Mouse (Mus musculus): ENCODE results near the gene Lrrc75a. TPM values are rescaled to one million over a fixed set of nuclear protein-coding genes. Genes with fewer than 3 reads are reported as not detected.
"Not testable (repeated sequence)": the region's sequence is repeated elsewhere in the genome, so short reads cannot be mapped to it uniquely, and the experiment has no call there.

The Lrrc75a gene
- polyA plus RNA-seq, 1 experiment, result 6.4 TPM

- H3K9me3 ChIP-seq (replicated peaks; ENCODE audit: control insufficient read depth, insufficient read depth, low read length, poor library complexity, severe bottlenecking), result no peaks in the 10 kb centered on the region
- no peak overlapping the region for H3K4me3 ChIP-seq (ENCODE audit: low read depth, low read length)
- H3K9ac ChIP-seq (ENCODE audit: low read depth, poor library complexity, severe bottlenecking), result no peak overlapping the region
- no peaks in the 10 kb centered on the region for H3K27me3 ChIP-seq (ENCODE audit: control insufficient read depth, insufficient read depth, low read length, poor library complexity, severe bottlenecking)
- no peaks in the 10 kb centered on the region for H3K4me1 ChIP-seq (ENCODE audit: control insufficient read depth, insufficient read depth, low read length)
- H3K27ac ChIP-seq (ENCODE audit: insufficient read depth, low read length), result no peak overlapping the region
- TF ChIP-seq EP300 (IDR thresholded peaks at IDR 0.05; ENCODE audit: insufficient read depth, low read depth, low read length), result no peak
- TF ChIP-seq CTCF (IDR thresholded peaks at IDR 0.05; ENCODE audit: low read depth, low read length), result no peak
- no peak for TF ChIP-seq POLR2A (IDR thresholded peaks at IDR 0.05; ENCODE audit: insufficient read depth, low read length)
- H3K36me3 ChIP-seq (ENCODE audit: control insufficient read depth, insufficient read depth, low read length, poor library complexity, severe bottlenecking), result no peaks in the 10 kb centered on the region
These were observed 15.9 kb upstream of the Lrrc75a start for GRCm38 (mm10) chr11:62664250-62664649.

- H3K36me3 ChIP-seq (ENCODE audit: control insufficient read depth, insufficient read depth, low read length, poor library complexity, severe bottlenecking), result no peaks in the 10 kb centered on the region
These were observed 12.6 kb upstream of the Lrrc75a start for GRCm38 (mm10) chr11:62660885-62661284.

GRCm38 (mm10) chr11:62652080-62652479, 3.8 kb upstream of the Lrrc75a start:
- Histone ChIP-seq H3K36me3 (ENCODE audit: control insufficient read depth, insufficient read depth, low read length, poor library complexity, severe bottlenecking) (no peaks in the 10 kb centered on the region), H3K27me3 (ENCODE audit: control insufficient read depth, insufficient read depth, low read length, poor library complexity, severe bottlenecking) (no peaks in the 10 kb centered on the region), H3K9me3 (replicated peaks; ENCODE audit: control insufficient read depth, insufficient read depth, low read length, poor library complexity, severe bottlenecking) (no peaks in the 10 kb centered on the region), H3K4me3 (ENCODE audit: low read depth, low read length) (no peak overlapping the region), H3K9ac (ENCODE audit: low read depth, poor library complexity, severe bottlenecking) (no peak overlapping the region), H3K4me1 (ENCODE audit: control insufficient read depth, insufficient read depth, low read length) (peaks cover 3% of the 10 kb centered on the region), H3K27ac (ENCODE audit: insufficient read depth, low read length) (no peak overlapping the region)
- TF ChIP-seq POLR2A (IDR thresholded peaks at IDR 0.05; ENCODE audit: insufficient read depth, low read length), result no peak
- TF ChIP-seq EP300 (IDR thresholded peaks at IDR 0.05; ENCODE audit: insufficient read depth, low read depth, low read length), result no peak
- TF ChIP-seq CTCF (IDR thresholded peaks at IDR 0.05; ENCODE audit: low read depth, low read length), result no peak

More at GRCm38 (mm10) chr11:62660885-62661284, 12.6 kb upstream of the Lrrc75a start:
- Histone ChIP-seq H3K9me3 (replicated peaks; ENCODE audit: control insufficient read depth, insufficient read depth, low read length, poor library complexity, severe bottlenecking) (no peaks in the 10 kb centered on the region), H3K4me3 (ENCODE audit: low read depth, low read length) (no peak overlapping the region), H3K4me1 (ENCODE audit: control insufficient read depth, insufficient read depth, low read length) (no peaks in the 10 kb centered on the region), H3K27me3 (ENCODE audit: control insufficient read depth, insufficient read depth, low read length, poor library complexity, severe bottlenecking) (no peaks in the 10 kb centered on the region), H3K9ac (ENCODE audit: low read depth, poor library complexity, severe bottlenecking) (no peak overlapping the region), H3K27ac (ENCODE audit: insufficient read depth, low read length) (no peak overlapping the region)
- TF ChIP-seq EP300 (IDR thresholded peaks at IDR 0.05; ENCODE audit: insufficient read depth, low read depth, low read length), result no peak
- no peak for TF ChIP-seq POLR2A (IDR thresholded peaks at IDR 0.05; ENCODE audit: insufficient read depth, low read length)
- no peak for TF ChIP-seq CTCF (IDR thresholded peaks at IDR 0.05; ENCODE audit: low read depth, low read length)

- H3K36me3 ChIP-seq (ENCODE audit: control insufficient read depth, insufficient read depth, low read length, poor library complexity, severe bottlenecking), result no peaks in the 10 kb centered on the region
- no peaks in the 10 kb centered on the region for H3K9me3 ChIP-seq (replicated peaks; ENCODE audit: control insufficient read depth, insufficient read depth, low read length, poor library complexity, severe bottlenecking)
- no peak overlapping the region for H3K9ac ChIP-seq (ENCODE audit: low read depth, poor library complexity, severe bottlenecking)
- H3K4me1 ChIP-seq (ENCODE audit: control insufficient read depth, insufficient read depth, low read length), result peaks cover 3% of the 10 kb centered on the region
- no peak overlapping the region for H3K4me3 ChIP-seq (ENCODE audit: low read depth, low read length)
- TF ChIP-seq POLR2A (IDR thresholded peaks at IDR 0.05; ENCODE audit: insufficient read depth, low read length), result no peak
- no peak for TF ChIP-seq EP300 (IDR thresholded peaks at IDR 0.05; ENCODE audit: insufficient read depth, low read depth, low read length)
- TF ChIP-seq CTCF (IDR thresholded peaks at IDR 0.05; ENCODE audit: low read depth, low read length), result no peak
- no peaks in the 10 kb centered on the region for H3K27me3 ChIP-seq (ENCODE audit: control insufficient read depth, insufficient read depth, low read length, poor library complexity, severe bottlenecking)
- no peak overlapping the region for H3K27ac ChIP-seq (ENCODE audit: insufficient read depth, low read length)
These were observed 3.2 kb upstream of the Lrrc75a start for GRCm38 (mm10) chr11:62651563-62651962.

GRCm38 (mm10) chr11:62649803-62650202, 1.5 kb upstream of the Lrrc75a start:
- not testable (repeated sequence) for H3K36me3 ChIP-seq (ENCODE audit: control insufficient read depth, insufficient read depth, low read length, poor library complexity, severe bottlenecking); H3K9me3 ChIP-seq (replicated peaks; ENCODE audit: control insufficient read depth, insufficient read depth, low read length, poor library complexity, severe bottlenecking); H3K27me3 ChIP-seq (ENCODE audit: control insufficient read depth, insufficient read depth, low read length, poor library complexity, severe bottlenecking); H3K9ac ChIP-seq (ENCODE audit: low read depth, poor library complexity, severe bottlenecking); H3K4me3 ChIP-seq (ENCODE audit: low read depth, low read length); H3K27ac ChIP-seq (ENCODE audit: insufficient read depth, low read length); H3K4me1 ChIP-seq (ENCODE audit: control insufficient read depth, insufficient read depth, low read length)

- peak within 1 kb of the TSS; percentile 77 for H3K4me3 ChIP-seq (ENCODE audit: low read depth, low read length)
- H3K4me1 ChIP-seq (ENCODE audit: control insufficient read depth, insufficient read depth, low read length), result peaks cover 2% of the 10 kb centered on the region
- H3K27ac ChIP-seq (ENCODE audit: insufficient read depth, low read length), result peak within 1 kb of the TSS; percentile 59
- H3K36me3 ChIP-seq (ENCODE audit: control insufficient read depth, insufficient read depth, low read length, poor library complexity, severe bottlenecking), result no peaks in the 10 kb centered on the region
- no peaks in the 10 kb centered on the region for H3K27me3 ChIP-seq (ENCODE audit: control insufficient read depth, insufficient read depth, low read length, poor library complexity, severe bottlenecking)
- TF ChIP-seq POLR2A (IDR thresholded peaks at IDR 0.05; ENCODE audit: insufficient read depth, low read length) (no peak), CTCF (IDR thresholded peaks at IDR 0.05; ENCODE audit: low read depth, low read length) (peak; percentile 67), EP300 (IDR thresholded peaks at IDR 0.05; ENCODE audit: insufficient read depth, low read depth, low read length) (no peak)
- H3K9me3 ChIP-seq (replicated peaks; ENCODE audit: control insufficient read depth, insufficient read depth, low read length, poor library complexity, severe bottlenecking), result no peaks in the 10 kb centered on the region
- peak within 1 kb of the TSS; percentile 79 for H3K9ac ChIP-seq (ENCODE audit: low read depth, poor library complexity, severe bottlenecking)
These were observed 468 bp upstream of the Lrrc75a start, which contains the start of gene Mmgt2 for GRCm38 (mm10) chr11:62648591-62649391. Mmgt2 (plus strand) TSS chr11:62648664.

Measured in ES-Bruce4 (cell line).